Mouse (Mus musculus) left cerebral cortex, adult 2 months (tissue): ENCODE results near the gene Pygo2. TPM values are rescaled to one million over a fixed set of nuclear protein-coding genes. Genes with fewer than 3 reads are reported as not detected.

Experiments
- DNase-seq, 2 experiments: peaks; one replicate each; pipeline ENCODE4 v3.0.0; 2021 to 2022; ENCODE audit warnings: low spot score in 2 of 2, mixed read lengths in 1 of 2; ENCODE audit errors: extremely low spot score in 1 of 2
- H3K27ac ChIP-seq: fragments of 200-600 bp; 2 replicates; pipeline ENCODE4 v1.8.1; 2022
- H3K4me3 ChIP-seq: fragments of 200-600 bp; 2 replicates; pipeline ENCODE4 v1.8.1; 2022
- CTCF ChIP-seq: fragments of 200-600 bp; IDR thresholded peaks from 2 replicates; pipeline ENCODE4 v1.8.1; 2022; ENCODE audit warnings: antibody characterized with exemption, mild to moderate bottlenecking, moderate library complexity
- intact Hi-C: fragments of 180-260 bp; cut with DNase I; formaldehyde crosslinking; loops from one replicate; pipeline ENCODE4 v1.15.1; 2025
- total RNA-seq, 2 experiments: library from RNA; stranded (reverse); gene quantifications; 2 replicates each; pipeline ENCODE4 v1.2.3; 2021

Pygo2 gene
- total RNA-seq, 2 experiments from 2014 or later: 51.0 to 54.5 TPM

GRCm38 (mm10) chr3:89394894-89395256, 35.1 kb upstream of the Pygo2 start:
- H3K4me3 ChIP-seq: peak overlapping the region; percentile 49
- intact Hi-C loops: loop anchor here (2.0 kb wide), 1 partner anchor 16 kb away; the partner anchor contains the start of gene Flad1
- TF ChIP-seq CTCF: no peak
- H3K27ac ChIP-seq: peak overlapping the region; percentile 85
- DNase-seq: peak in 1 of 2 experiments; percentile 57

GRCm38 (mm10) chr3:89395419-89395805, 34.6 kb upstream of the Pygo2 start:
- TF ChIP-seq CTCF: no peak
- Histone ChIP-seq H3K27ac (peak overlapping the region; percentile 85; the same call in 1 of the 2 replicates), H3K4me3 (peak overlapping the region; percentile 49)
- intact Hi-C loops: loop anchor here (2.0 kb wide), 1 partner anchor 15 kb away; the partner anchor contains the start of gene Flad1
- no peak for DNase-seq

GRCm38 (mm10) chr3:89395806-89396653, 34.0 kb upstream of the Pygo2 start:
- peak overlapping the region; percentile 11; the same call in 1 of the 2 replicates for H3K27ac ChIP-seq
- TF ChIP-seq CTCF: peak; percentile 90
- DNase-seq: peak in 1 of 2 experiments; percentile 46
- intact Hi-C loops: loop anchor here (2.0 kb wide), 1 partner anchor 15 kb away; the partner anchor contains the start of gene Flad1
- peak overlapping the region; percentile 38 for H3K4me3 ChIP-seq

- no peak for TF ChIP-seq CTCF
- H3K4me3 ChIP-seq: peak overlapping the region; percentile 38
- H3K27ac ChIP-seq: no peak overlapping the region
- intact Hi-C loops: loop anchor here (1.0 kb wide), 1 partner anchor 43 kb away; no protein-coding TSS in a partner anchor
- DNase-seq: no peak
Observed at GRCm38 (mm10) chr3:89396654-89397005, 33.4 kb upstream of the Pygo2 start.

- DNase-seq: no peak
- no peak for TF ChIP-seq CTCF
- H3K4me3 ChIP-seq: no peak overlapping the region
- H3K27ac ChIP-seq: no peak overlapping the region
- intact Hi-C loops: no loop called here
Observed at GRCm38 (mm10) chr3:89401329-89401728, 28.7 kb upstream of the Pygo2 start.

- no peak for DNase-seq
- H3K4me3 ChIP-seq: no peak within 1 kb of the TSS
- intact Hi-C loops: no loop called here
- TF ChIP-seq CTCF: no peak
- no peak within 1 kb of the TSS for H3K27ac ChIP-seq
Observed at GRCm38 (mm10) chr3:89402693-89403092, 27.3 kb upstream of the Pygo2 start, which contains the start of gene Lenep. Gene Lenep, minus strand, starts transcription at chr3:89402793.

- Histone ChIP-seq H3K27ac (no peak overlapping the region), H3K4me3 (no peak overlapping the region)
- no peak for DNase-seq
- no peak for TF ChIP-seq CTCF
- intact Hi-C loops: no loop called here
Observed at GRCm38 (mm10) chr3:89406887-89407286, 23.1 kb upstream of the Pygo2 start.

GRCm38 (mm10) chr3:89408448-89408847, 21.6 kb upstream of the Pygo2 start:
- H3K4me3 ChIP-seq: no peak overlapping the region
- no peak overlapping the region for H3K27ac ChIP-seq
- no peak for TF ChIP-seq CTCF
- intact Hi-C loops: no loop called here
- DNase-seq: no peak

GRCm38 (mm10) chr3:89409701-89410100, 20.3 kb upstream of the Pygo2 start:
- intact Hi-C loops: loop anchor here (2.0 to 5.0 kb wide), 2 partner anchors 15 to 67 kb away; partner anchors contain the start of gene Zbtb7b
- no peak for DNase-seq
- TF ChIP-seq CTCF: no peak
- Histone ChIP-seq H3K27ac (no peak overlapping the region), H3K4me3 (no peak overlapping the region)

- no peak for TF ChIP-seq CTCF
- H3K27ac ChIP-seq: peak overlapping the region; percentile 92
- DNase-seq: no peak
- intact Hi-C loops: loop anchor here (2.0 to 5.0 kb wide), 2 partner anchors 16 to 69 kb away; partner anchors contain the start of gene Zbtb7b
- peak overlapping the region; percentile 76 for H3K4me3 ChIP-seq
Observed at GRCm38 (mm10) chr3:89410864-89411263, 19.1 kb upstream of the Pygo2 start.

GRCm38 (mm10) chr3:89411490-89412393, 18.3 kb upstream of the Pygo2 start, which contains the start of gene Flad1:
Gene Flad1, minus strand, starts transcription at chr3:89411870.
- TF ChIP-seq CTCF: no peak
- Histone ChIP-seq H3K27ac (peak within 1 kb of the TSS; percentile 92), H3K4me3 (peak within 1 kb of the TSS; percentile 76)
- intact Hi-C loops: loop anchor here (2.0 to 5.0 kb wide), 2 partner anchors 17 to 69 kb away; partner anchors contain the start of gene Zbtb7b
- DNase-seq: peak; percentile 99
